Mouse (Mus musculus): ENCODE measurements at regions not wholly inside any gene's neighbourhood (a gene's known extent, or its start where the extent isn't known, plus 50 kb on each side); places are given as distances from the start of the nearest gene placed in this dataset.
A peak's percentile ranks its signal among the peaks of the same experiment; 100 is the strongest.

GRCm38 (mm10) chr2:167759603-167760390 is 70.2 kb upstream of the Tmem189 start:
- peak; percentile 95 for ATAC-seq (ENCODE audit: poor library complexity, severe bottlenecking)

- ATAC-seq (ENCODE audit: poor library complexity, severe bottlenecking): no peak
Observed at GRCm38 (mm10) chr2:167757157-167757780, 67.6 kb upstream of the Tmem189 start.

- no peak for ATAC-seq (ENCODE audit: poor library complexity, severe bottlenecking)
Observed at GRCm38 (mm10) chr2:167756721-167757120, 67.1 kb upstream of the Tmem189 start.

- ATAC-seq (ENCODE audit: poor library complexity, severe bottlenecking): no peak
Observed at GRCm38 (mm10) chr2:167754929-167755551, 65.4 kb upstream of the Tmem189 start.

GRCm38 (mm10) chr2:167753898-167754297 is 64.3 kb upstream of the Tmem189 start:
- peak; percentile 85 for ATAC-seq (ENCODE audit: poor library complexity, severe bottlenecking)

GRCm38 (mm10) chr2:167752805-167753556 is 63.4 kb upstream of the Tmem189 start:
- ATAC-seq (ENCODE audit: poor library complexity, severe bottlenecking): no peak

DNA sequence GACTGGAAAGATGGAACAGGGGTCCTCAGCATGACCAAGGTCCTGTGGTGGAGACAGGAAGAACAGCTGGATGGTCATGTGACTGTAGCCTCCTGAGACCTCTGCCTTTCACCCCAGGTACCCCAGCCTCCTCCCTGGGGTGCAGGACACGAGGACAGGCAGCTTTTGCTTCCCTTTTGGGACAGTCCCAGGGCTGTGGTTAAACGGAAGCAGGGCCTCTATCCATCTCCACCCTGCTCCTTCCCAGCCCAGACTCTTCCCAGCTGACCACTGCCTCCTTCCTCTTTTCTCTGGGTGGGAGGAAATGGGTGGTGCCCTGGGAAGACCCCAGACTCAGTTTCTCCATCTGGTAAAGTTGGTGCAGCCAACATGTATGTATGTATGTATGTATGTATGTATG is 62.0 kb upstream of the Tmem189 start:
- ATAC-seq (ENCODE audit: poor library complexity, severe bottlenecking): peak; percentile 17; the same call in 1 of the 2 replicates

- no peak for ATAC-seq (ENCODE audit: poor library complexity, severe bottlenecking)
Observed at GRCm38 (mm10) chr2:167748297-167748696, 58.7 kb upstream of the Tmem189 start.

- ATAC-seq (ENCODE audit: poor library complexity, severe bottlenecking): peak; percentile 81
Observed at GRCm38 (mm10) chr2:167747164-167747843, 57.7 kb upstream of the Tmem189 start.

GRCm38 (mm10) chr2:167746344-167746743 is 56.7 kb upstream of the Tmem189 start:
- no peak for ATAC-seq (ENCODE audit: poor library complexity, severe bottlenecking)

DNA sequence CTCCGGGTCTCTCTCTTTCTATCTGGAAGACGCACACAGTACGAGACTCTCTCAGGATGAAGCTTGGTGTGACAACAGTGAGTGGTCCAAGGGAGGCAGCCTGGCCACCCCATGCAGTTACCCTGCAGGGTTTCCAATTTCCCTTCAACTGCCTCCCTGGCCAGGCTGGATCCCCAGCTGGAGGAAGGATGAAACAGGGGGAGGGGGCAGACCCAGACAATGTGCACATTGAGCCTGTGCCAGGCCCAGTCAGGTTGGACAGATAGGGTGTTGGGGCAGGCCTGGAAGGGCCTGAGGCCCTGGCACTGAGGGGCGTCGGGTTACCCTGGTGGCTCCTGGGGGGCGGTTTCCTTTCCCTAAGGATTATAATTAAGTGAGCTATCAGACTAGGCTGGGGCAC is 55.8 kb upstream of the Tmem189 start:
- no peak for ATAC-seq (ENCODE audit: poor library complexity, severe bottlenecking)

- ATAC-seq (ENCODE audit: poor library complexity, severe bottlenecking): no peak
Observed at GRCm38 (mm10) chr2:167744080-167744479, 54.5 kb upstream of the Tmem189 start.

DNA sequence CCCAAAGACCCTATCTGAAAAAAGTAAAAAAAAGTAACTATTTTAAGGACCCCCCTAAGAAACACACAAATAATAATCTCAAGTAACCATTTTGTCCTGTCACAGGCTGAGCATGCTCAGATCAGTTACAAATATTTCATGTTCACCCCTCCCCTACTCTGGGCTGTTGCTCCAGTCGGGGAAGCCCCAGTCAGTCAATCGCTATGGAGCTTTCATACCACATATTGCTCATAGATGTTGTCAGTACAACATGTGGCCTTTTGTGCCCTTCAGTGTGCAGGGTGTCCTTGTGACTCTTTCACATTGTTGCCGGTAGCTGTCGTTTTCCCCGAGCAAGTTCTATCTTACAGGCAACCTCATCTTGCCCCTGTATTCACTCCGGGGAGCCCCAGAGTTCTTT is 52.9 kb upstream of the Tmem189 start:
- ATAC-seq (ENCODE audit: poor library complexity, severe bottlenecking): peak; percentile 17; the same call in 1 of the 2 replicates

DNA sequence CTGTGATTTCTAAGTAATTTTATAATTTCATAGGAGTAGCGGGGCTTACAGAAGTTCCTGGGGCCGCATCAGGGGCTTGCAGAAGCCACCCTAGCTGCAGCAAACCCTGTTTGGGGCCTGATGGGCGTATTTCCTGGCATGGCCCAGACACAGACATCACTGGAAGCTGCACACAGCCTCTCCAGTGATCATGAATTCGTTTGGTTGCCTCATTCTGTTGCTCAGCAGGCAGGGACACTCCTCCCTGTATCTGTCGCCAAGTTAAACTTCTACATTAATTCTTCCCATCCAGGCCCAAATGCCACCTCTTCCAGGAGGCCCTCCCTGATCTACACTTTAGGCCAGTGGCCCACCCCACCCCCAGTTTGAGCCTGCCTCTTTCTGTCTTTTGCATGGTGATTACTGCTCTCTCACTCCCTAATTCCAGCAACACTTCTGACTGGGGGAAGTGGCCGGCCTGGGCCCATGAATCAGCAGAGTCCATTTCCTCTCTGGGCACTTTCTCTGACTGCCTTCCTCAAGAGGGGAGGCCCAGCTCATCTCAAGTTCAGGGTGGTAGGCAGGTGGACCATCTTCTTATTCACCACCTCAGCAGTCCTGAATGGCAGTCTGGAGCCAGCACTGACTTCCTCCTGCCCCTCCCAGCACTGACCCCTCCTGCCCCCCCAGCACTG is 51.0 kb upstream of the Tmem189 start:
- ATAC-seq (ENCODE audit: poor library complexity, severe bottlenecking): peak; percentile 89
